Mouse (Mus musculus) urinary bladder, adult 18-20 months (tissue): ENCODE results near the gene 1110032A03Rik.
A peak's percentile ranks its signal among the peaks of the same experiment; 100 is the strongest.

Source experiments
- DNase-seq, 2 experiments: peaks; one replicate each; pipeline ENCODE4 v3.0.0; 2022; ENCODE audit warnings: low spot score in 2 of 2, mixed read lengths in 2 of 2

1110032A03Rik gene

GRCm38 (mm10) chr9:50774026-50774462 lies 1.3 kb downstream of the 1110032A03Rik start:
- no peak for DNase-seq

GRCm38 (mm10) chr9:50770011-50770410 lies 5.3 kb downstream of the 1110032A03Rik start:
- no peak for DNase-seq

GRCm38 (mm10) chr9:50768107-50769002 lies 7.0 kb downstream of the 1110032A03Rik start, which contains the start of gene Fdxacb1:
Gene Fdxacb1, plus strand, starts transcription at chr9:50768236.
- DNase-seq: peak; percentile 94 to 96

DNA sequence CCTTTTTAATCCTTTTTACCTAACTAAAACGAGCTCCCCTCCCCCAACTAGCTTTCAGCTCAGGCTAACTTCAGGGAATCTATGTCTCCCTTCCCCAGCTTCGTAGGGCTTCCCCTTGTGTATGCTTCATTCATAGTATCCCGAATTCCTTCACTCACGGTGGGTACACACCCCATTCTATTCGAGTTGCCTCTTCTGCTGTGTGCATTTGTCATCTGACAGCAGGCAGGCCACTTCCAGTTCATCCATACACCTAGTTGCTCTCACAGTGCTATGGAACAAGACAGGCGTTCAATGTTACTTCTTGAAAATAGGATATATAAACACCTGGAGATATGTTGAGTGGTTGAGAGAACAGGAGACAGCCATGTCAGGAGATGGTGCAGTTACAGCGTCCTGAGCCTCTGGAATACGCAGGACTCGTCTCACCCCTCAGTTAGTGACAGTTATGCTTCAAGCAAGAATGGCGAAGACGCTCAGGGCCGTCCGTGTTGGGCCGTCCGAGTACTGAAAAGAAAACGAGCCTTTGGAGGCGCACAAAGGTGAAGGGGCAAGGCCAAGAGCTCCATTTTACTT lies 7.7 kb downstream of the 1110032A03Rik start:
- no peak for DNase-seq

GRCm38 (mm10) chr9:50763331-50763730 lies 12.0 kb downstream of the 1110032A03Rik start:
- DNase-seq: no peak

DNA sequence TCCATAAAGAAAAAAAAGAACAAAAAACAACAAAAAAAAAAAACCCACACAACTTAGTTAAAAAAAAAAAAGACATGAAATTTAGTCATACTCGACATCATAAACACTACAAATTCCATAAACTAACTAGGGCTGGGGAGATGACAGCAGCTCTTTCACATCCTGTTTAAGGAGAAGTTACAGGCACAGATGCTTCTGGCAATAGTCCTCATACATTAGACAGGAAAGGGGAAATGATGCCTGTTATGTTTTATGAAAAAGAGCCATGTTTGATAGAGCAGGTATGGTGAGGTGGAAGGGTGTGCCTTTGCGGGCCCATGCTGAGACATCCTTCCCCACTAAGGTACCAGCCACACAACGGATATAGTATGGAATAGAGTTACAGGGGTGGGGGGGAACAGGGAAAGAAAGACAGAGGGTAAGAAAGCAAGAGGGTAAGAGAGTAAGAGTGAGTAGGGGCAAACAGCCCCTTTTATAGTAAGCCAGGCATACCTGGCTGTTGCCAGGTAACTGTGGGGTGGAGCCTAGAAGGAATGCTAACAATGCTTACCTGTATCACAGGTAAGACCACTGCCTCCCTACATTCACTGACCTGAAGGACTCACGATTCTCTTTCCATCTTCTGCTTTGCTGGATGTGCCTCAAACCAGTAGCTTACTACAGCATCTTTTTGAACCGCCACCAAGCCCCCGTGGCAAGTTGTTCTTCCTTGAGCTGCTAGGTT lies 13.6 kb downstream of the 1110032A03Rik start:
- no peak for DNase-seq

- DNase-seq: no peak
These were observed 18.6 kb downstream of the 1110032A03Rik start for GRCm38 (mm10) chr9:50756711-50757110.

- DNase-seq: no peak
These were observed 21.4 kb downstream of the 1110032A03Rik start for GRCm38 (mm10) chr9:50753947-50754346.

DNA sequence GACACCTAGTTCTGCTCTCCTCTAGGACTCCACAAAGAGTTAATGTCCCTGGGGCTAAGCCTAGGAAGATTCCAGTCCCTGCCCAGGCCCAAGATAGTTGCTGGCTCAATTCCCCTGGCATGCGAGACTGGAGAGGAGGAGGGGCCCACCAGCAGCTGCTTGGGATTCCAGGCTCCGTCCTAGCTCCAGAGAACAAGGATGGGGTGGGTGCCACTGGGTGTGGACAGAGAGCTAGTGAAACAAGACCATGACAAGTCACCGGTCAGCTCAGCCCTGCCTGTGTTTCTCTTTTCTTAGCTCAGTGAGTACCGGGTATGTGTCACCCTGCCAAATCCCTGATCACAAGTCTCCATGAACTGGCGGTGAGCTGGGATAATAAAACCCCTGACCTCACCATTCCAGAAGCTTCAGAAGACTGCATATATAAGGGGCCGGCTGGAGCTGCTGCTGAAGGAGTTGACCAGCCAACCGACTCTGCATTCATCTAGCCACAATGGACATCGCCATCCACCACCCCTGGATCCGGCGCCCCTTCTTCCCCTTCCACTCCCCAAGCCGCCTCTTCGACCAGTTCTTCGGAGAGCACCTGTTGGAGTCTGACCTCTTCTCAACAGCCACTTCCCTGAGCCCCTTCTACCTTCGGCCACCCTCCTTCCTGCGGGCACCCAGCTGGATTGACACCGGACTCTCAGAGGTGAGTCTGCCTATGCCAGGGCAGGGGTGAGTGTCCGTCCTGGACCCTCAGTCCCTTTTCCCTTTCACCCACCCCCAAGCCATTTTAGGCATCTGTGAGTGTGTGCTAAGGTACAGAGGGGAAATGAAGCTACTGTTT lies 22.3 kb downstream of the 1110032A03Rik start:
- DNase-seq: peak in 1 of 2 experiments; percentile 80

GRCm38 (mm10) chr9:50752054-50752602 lies 23.2 kb downstream of the 1110032A03Rik start, which contains the start of gene Hspb2:
Gene Hspb2, minus strand, starts transcription at chr9:50752354.
- DNase-seq: no peak

DNA sequence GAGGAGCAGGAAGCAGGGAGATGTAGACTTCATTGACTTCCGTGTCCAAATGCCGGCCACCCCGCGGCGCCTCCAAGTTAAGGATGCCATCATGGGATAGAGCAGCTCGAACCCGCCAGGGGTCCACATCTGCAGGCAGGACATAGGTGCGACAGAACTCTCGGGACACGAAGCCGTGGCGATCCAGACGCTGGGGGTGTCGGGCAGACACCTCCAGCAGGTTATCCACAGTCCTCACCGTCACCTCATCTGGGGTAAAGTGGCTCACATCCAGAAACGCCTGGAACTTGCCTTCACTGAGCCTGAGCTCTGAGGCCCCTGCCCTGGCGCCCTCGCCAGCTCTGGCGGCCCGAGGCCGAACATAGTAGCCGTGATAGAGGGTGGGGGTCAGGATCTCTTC lies 24.0 kb downstream of the 1110032A03Rik start, which contains the start of gene Cryab:
TSS of gene Cryab (plus strand) at position 3 of the 400 bp plus-strand sequence.
- no peak for DNase-seq

GRCm38 (mm10) chr9:50750706-50751105 lies 24.6 kb downstream of the 1110032A03Rik start:
- no peak for DNase-seq

GRCm38 (mm10) chr9:50746214-50746677 lies 29.1 kb downstream of the 1110032A03Rik start, which contains the start of gene 2310030G06Rik:
Gene 2310030G06Rik, minus strand, starts transcription at chr9:50746536.
- DNase-seq: peak; percentile 35 to 49

- no peak for DNase-seq
These were observed 29.5 kb downstream of the 1110032A03Rik start for GRCm38 (mm10) chr9:50745806-50746205.

GRCm38 (mm10) chr9:50742744-50743143 lies 32.6 kb downstream of the 1110032A03Rik start:
- DNase-seq: no peak

DNA sequence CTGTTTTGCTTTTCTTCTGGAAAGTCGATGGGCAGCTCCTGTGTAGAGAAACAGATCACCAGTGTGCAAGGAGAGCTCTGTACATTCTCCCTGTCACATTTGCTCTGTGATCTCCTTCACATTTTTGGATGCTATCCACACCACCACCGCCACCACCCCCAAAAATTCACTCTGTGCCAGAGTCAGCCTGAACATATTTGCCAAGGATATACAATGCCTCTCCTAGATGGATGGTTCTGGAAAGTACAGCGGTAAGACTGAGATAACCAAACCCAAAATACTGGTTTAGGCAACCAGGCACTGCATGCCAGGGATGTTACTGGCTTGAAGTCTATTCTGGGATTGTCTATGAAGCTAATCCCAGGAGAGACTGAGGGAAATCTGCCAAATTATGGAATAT lies 33.1 kb downstream of the 1110032A03Rik start:
- DNase-seq: no peak

DNA sequence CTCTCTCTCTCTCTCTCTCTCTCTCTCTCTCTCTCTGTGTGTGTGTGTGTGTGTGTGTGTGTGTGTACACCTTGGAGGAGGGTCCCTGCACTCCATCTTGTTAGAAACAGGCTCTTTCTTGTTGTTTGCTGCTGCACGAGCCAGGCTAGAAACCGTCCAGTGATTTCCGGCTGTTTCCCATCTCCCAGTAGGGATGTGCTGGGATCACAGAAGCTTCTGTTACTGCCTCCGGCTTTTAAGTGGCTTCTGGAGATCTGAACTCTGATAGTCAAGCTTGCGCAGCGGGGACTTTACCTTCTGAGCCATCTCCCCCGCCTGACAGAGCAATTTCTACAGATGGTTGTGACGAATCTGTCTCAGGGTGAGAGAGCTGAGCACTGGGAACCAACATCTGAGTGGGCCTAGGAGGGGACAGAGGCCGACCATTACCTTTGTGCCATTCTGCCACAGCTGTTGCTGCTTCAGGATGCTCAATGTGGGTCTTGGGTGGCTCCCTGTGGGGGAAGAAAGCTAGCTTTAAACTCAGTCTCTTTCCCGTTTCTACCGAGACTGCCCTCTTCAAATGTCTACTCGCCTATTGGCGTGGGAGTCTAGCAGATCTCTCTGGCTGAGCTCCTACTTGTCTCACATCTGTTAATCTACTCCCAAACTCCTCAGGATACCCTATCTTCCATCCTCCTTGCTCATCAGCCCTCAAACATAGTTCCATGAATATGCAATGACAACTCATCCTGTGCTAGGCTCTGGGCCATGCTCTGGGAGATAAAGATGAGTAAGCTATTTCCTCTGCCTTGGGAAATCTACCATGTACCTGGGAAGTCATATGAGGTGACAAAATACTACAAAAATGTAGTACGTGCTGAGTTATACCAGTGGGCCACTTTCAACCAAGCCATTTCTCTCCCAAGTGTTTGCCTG lies 34.2 kb downstream of the 1110032A03Rik start:
- no peak for DNase-seq

GRCm38 (mm10) chr9:50738914-50739870 lies 36.1 kb downstream of the 1110032A03Rik start, which contains the start of gene Dixdc1:
Gene Dixdc1, minus strand, starts transcription at chr9:50739517.
- peak; percentile 93 to 97 for DNase-seq
